Mouse (Mus musculus) liver, embryonic 12.5 days (tissue): ENCODE data around the gene Paqr3. TPM values are rescaled to one million over a fixed set of nuclear protein-coding genes. Genes with fewer than 3 reads are reported as not detected.

ENCODE experiments used
- ATAC-seq: fragments of 200-750 bp; cut with Nextera tagmentation; 2 replicates; pipeline ENCODE4 v1.8.0; 2017; ENCODE audit warnings: moderate number of reproducible peaks, mild to moderate bottlenecking, moderate library complexity
- H3K27ac ChIP-seq: fragments of 300-500 bp; sonication (generic); 2 replicates; pipeline ENCODE4 v1.5.1; 2016; ENCODE audit warnings: mild to moderate bottlenecking
- H3K27me3 ChIP-seq: fragments of 300-500 bp; sonication (generic); replicated peaks from 2 replicates; pipeline ENCODE4 v1.6.1; 2016; ENCODE audit warnings: mild to moderate bottlenecking, moderate library complexity
- H3K36me3 ChIP-seq: fragments of 300-500 bp; sonication (generic); 2 replicates; pipeline ENCODE4 v1.6.1; 2016; ENCODE audit warnings: mild to moderate bottlenecking, moderate library complexity
- H3K4me1 ChIP-seq: fragments of 300-500 bp; sonication (generic); 2 replicates; pipeline ENCODE4 v1.6.1; 2016
- H3K4me2 ChIP-seq: fragments of 300-500 bp; sonication (generic); 2 replicates; pipeline ENCODE4 v1.6.1; 2016; ENCODE audit warnings: mild to moderate bottlenecking, moderate library complexity
- H3K4me3 ChIP-seq: fragments of 300-500 bp; sonication (generic); 2 replicates; pipeline ENCODE4 v1.5.1; 2016; ENCODE audit warnings: mild to moderate bottlenecking, moderate library complexity
- H3K9ac ChIP-seq: fragments of 300-500 bp; sonication (generic); 2 replicates; pipeline ENCODE4 v1.6.1; 2016; ENCODE audit warnings: mild to moderate bottlenecking, moderate library complexity
- H3K9me3 ChIP-seq: fragments of 300-500 bp; sonication (generic); replicated peaks from 2 replicates; pipeline ENCODE4 v1.6.1; 2016; ENCODE audit warnings: mild to moderate bottlenecking, moderate library complexity
- WGBS: fragments of 180-500 bp; shearing (Covaris S2); methylation state at CpG from one replicate; pipeline ENCODE4 v1.1.7; 2016; ENCODE audit not compliant: insufficient replicate concordance; 5-methylcytosine and 5-hydroxymethylcytosine counted together
- polyA plus RNA-seq: library from polyadenylated mRNA; unstranded; fragments of >200 nt; fragmentation: Nextera tagmentation; extraction: Ambion mirVana; gene quantifications from 2 replicates; pipeline ENCODE4 v1.2.1, GENCODE M21; 2016

The Paqr3 gene
- polyA plus RNA-seq, 1 experiment from 2014 or later, result 1.3 TPM

DNA sequence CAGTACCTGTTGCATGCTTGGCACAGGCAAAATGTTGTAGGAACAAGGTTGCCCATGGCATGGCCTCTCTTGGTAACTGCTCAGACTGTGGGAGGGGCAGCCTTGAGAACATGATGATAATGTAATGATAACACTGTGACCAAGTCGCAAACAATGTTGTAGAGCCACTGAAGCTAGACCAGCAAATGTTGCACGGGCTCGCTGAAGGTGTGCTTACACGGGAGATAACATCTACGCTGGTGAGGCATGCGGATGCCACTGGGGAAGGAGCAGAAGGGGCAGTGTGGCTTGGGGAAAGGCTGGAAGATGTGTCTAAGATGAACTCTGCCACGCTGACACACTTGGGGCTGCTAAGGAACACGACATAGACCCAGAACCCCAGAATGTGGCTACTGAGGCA is 11.4 kb downstream of the Paqr3 start:
- no peaks in the 10 kb centered on the region for H3K9me3 ChIP-seq
- no peak overlapping the region for H3K4me2 ChIP-seq
- no peak overlapping the region for H3K9ac ChIP-seq
- 74% methylated on average over 8 of the region's 8 CpGs for WGBS
- H3K4me3 ChIP-seq, result no peak overlapping the region
- H3K27me3 ChIP-seq, result no peaks in the 10 kb centered on the region
- no peaks in the 10 kb centered on the region for H3K36me3 ChIP-seq
- no peak overlapping the region for H3K27ac ChIP-seq
- no peak for ATAC-seq
- H3K4me1 ChIP-seq, result peaks cover 6% of the 10 kb centered on the region; the same call in 1 of the 2 replicates

GRCm38 (mm10) chr5:97097631-97098041 is 13.8 kb downstream of the Paqr3 start:
- Histone ChIP-seq H3K4me2 (no peak overlapping the region), H3K27me3 (no peaks in the 10 kb centered on the region), H3K4me3 (no peak overlapping the region), H3K4me1 (peaks cover 10% of the 10 kb centered on the region; the same call in 1 of the 2 replicates), H3K9ac (no peak overlapping the region), H3K9me3 (no peaks in the 10 kb centered on the region), H3K27ac (no peak overlapping the region), H3K36me3 (peaks cover 4% of the 10 kb centered on the region)
- ATAC-seq, result no peak
- 75% methylated on average over 9 of the region's 9 CpGs for WGBS

GRCm38 (mm10) chr5:97095335-97095734 is 16.1 kb downstream of the Paqr3 start:
- Histone ChIP-seq H3K27me3 (no peaks in the 10 kb centered on the region), H3K4me1 (peaks cover 10% of the 10 kb centered on the region; the same call in 1 of the 2 replicates), H3K36me3 (peaks cover 18% of the 10 kb centered on the region), H3K9me3 (no peaks in the 10 kb centered on the region), H3K27ac (no peak overlapping the region), H3K4me3 (no peak overlapping the region), H3K4me2 (no peak overlapping the region), H3K9ac (no peak overlapping the region)
- no peak for ATAC-seq
- WGBS, result 35% methylated on average over 9 of the region's 13 CpGs

GRCm38 (mm10) chr5:97092970-97093369 is 18.4 kb downstream of the Paqr3 start:
- Histone ChIP-seq H3K27me3 (no peaks in the 10 kb centered on the region), H3K4me3 (no peak overlapping the region), H3K9me3 (no peaks in the 10 kb centered on the region), H3K27ac (no peak overlapping the region), H3K36me3 (peaks cover 41% of the 10 kb centered on the region), H3K4me1 (peaks cover 10% of the 10 kb centered on the region; the same call in 1 of the 2 replicates), H3K9ac (no peak overlapping the region), H3K4me2 (no peak overlapping the region)
- WGBS, result 84% methylated on average over 8 of the region's 8 CpGs
- ATAC-seq, result no peak

- H3K36me3 ChIP-seq, result peaks cover 68% of the 10 kb centered on the region
- peaks cover 7% of the 10 kb centered on the region; the same call in 1 of the 2 replicates for H3K4me1 ChIP-seq
- no peak overlapping the region for H3K4me3 ChIP-seq
- no peak overlapping the region for H3K9ac ChIP-seq
- H3K27me3 ChIP-seq, result no peaks in the 10 kb centered on the region
- WGBS, result 87% methylated on average over 6 of the region's 6 CpGs
- ATAC-seq, result no peak
- H3K27ac ChIP-seq, result no peak overlapping the region
- H3K4me2 ChIP-seq, result no peak overlapping the region
- H3K9me3 ChIP-seq, result no peaks in the 10 kb centered on the region
Measured at GRCm38 (mm10) chr5:97090034-97090784, 21.2 kb downstream of the Paqr3 start.

DNA sequence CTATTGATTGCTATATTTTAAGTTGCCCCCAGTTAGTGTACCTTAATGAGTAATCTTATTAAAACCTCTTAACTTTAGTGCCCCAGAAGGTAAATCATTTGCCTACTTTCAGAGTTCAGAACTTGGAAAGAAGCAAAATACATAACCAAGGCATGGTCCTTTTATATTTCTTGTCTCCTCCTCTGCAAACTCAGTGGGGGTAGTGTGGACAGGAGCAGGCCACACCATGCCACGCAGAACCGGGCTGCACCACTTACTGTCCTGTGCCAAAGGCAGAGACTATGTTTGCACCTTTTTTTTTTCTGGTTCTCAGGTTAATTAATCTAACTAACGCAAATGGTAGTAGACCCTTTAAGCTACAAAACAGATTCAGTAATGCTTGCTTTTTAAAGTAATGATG is 22.0 kb downstream of the Paqr3 start:
- H3K9ac ChIP-seq, result no peak overlapping the region
- no peak overlapping the region for H3K4me3 ChIP-seq
- peaks cover 76% of the 10 kb centered on the region for H3K36me3 ChIP-seq
- H3K4me1 ChIP-seq, result no peaks in the 10 kb centered on the region
- no peaks in the 10 kb centered on the region for H3K9me3 ChIP-seq
- 97% methylated on average over 3 of the region's 3 CpGs for WGBS
- H3K27me3 ChIP-seq, result no peaks in the 10 kb centered on the region
- ATAC-seq, result no peak
- no peak overlapping the region for H3K27ac ChIP-seq
- H3K4me2 ChIP-seq, result no peak overlapping the region

DNA sequence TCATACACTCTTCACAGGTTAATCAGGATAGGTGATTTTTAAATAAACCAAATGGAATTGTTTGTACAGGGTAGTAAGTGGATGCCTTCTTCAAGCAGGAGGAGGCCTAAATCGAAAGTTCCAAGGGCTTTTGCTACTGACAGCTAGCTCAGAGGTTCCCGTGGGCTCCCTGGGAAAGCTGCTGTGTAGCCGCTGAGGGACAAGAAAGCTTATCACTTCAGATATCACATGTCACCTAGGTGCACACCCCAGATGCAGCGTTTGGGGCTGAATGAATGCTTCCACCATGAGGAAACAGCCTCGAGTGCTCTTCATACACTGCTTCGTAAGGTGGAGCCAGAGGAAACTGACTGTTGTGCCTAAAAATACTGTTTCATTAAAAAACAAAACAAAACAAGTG is 23.2 kb downstream of the Paqr3 start:
- no peaks in the 10 kb centered on the region for H3K4me1 ChIP-seq
- no peak for ATAC-seq
- no peaks in the 10 kb centered on the region for H3K27me3 ChIP-seq
- no peak overlapping the region for H3K4me2 ChIP-seq
- 73% methylated on average over 6 of the region's 6 CpGs for WGBS
- no peak overlapping the region for H3K4me3 ChIP-seq
- no peak overlapping the region for H3K9ac ChIP-seq
- H3K36me3 ChIP-seq, result peaks cover 88% of the 10 kb centered on the region
- no peak overlapping the region for H3K27ac ChIP-seq
- H3K9me3 ChIP-seq, result no peaks in the 10 kb centered on the region

- Histone ChIP-seq H3K4me2 (no peak overlapping the region), H3K9me3 (no peaks in the 10 kb centered on the region), H3K36me3 (peaks cover 90% of the 10 kb centered on the region), H3K27ac (no peak overlapping the region), H3K27me3 (no peaks in the 10 kb centered on the region), H3K4me3 (no peak overlapping the region), H3K4me1 (no peaks in the 10 kb centered on the region), H3K9ac (no peak overlapping the region)
- ATAC-seq, result no peak
- 93% methylated on average over 16 of the region's 16 CpGs for WGBS
Measured at GRCm38 (mm10) chr5:97087746-97088145, 23.6 kb downstream of the Paqr3 start.

- ATAC-seq, result no peak
- WGBS, result 91% methylated on average over 24 of the region's 24 CpGs
Measured at GRCm38 (mm10) chr5:97087030-97087630, 24.3 kb downstream of the Paqr3 start.

DNA sequence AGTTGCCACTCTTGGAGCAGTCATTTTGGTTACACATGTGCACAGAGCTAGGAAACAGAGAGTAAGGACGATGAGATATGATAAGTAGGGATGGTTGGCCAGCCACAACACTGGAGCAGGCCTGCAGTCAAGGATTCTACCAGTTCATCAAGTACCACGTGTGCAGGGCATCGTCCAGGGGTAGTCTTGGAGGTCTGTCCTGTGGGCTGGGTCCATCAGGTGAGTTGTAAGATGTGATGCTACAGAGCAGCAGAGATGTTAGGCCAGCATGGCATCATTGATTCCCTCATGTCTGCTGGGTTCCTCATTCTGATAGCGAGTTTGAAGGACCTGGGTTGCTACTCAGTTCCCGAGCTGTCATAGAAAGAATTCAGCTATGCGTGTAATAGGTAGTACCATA is 26.3 kb downstream of the Paqr3 start:
- 88% methylated on average over 6 of the region's 6 CpGs for WGBS

More at GRCm38 (mm10) chr5:97087030-97087630, 24.3 kb downstream of the Paqr3 start:
- Histone ChIP-seq H3K27ac (no peak overlapping the region), H3K27me3 (no peaks in the 10 kb centered on the region), H3K4me3 (no peak overlapping the region), H3K9me3 (no peaks in the 10 kb centered on the region), H3K36me3 (peaks cover 90% of the 10 kb centered on the region), H3K4me1 (no peaks in the 10 kb centered on the region), H3K4me2 (no peak overlapping the region), H3K9ac (no peak overlapping the region)

GRCm38 (mm10) chr5:97084541-97084940 is 26.9 kb downstream of the Paqr3 start:
- Histone ChIP-seq H3K27me3 (no peaks in the 10 kb centered on the region), H3K4me3 (no peak overlapping the region), H3K9me3 (no peaks in the 10 kb centered on the region), H3K9ac (no peak overlapping the region), H3K27ac (no peak overlapping the region), H3K4me2 (no peak overlapping the region), H3K36me3 (peaks cover 97% of the 10 kb centered on the region), H3K4me1 (no peaks in the 10 kb centered on the region)
- WGBS, result 91% methylated on average over 4 of the region's 4 CpGs
- ATAC-seq, result no peak

More for the DNA sequence above, 26.3 kb downstream of the Paqr3 start:
- no peak overlapping the region for H3K4me2 ChIP-seq
- no peaks in the 10 kb centered on the region for H3K4me1 ChIP-seq
- H3K27ac ChIP-seq, result no peak overlapping the region
- no peaks in the 10 kb centered on the region for H3K27me3 ChIP-seq
- H3K9ac ChIP-seq, result no peak overlapping the region
- no peak overlapping the region for H3K4me3 ChIP-seq
- peaks cover 98% of the 10 kb centered on the region for H3K36me3 ChIP-seq
- no peaks in the 10 kb centered on the region for H3K9me3 ChIP-seq
- no peak for ATAC-seq

- Histone ChIP-seq H3K4me2 (no peak overlapping the region), H3K27me3 (no peaks in the 10 kb centered on the region), H3K9me3 (no peaks in the 10 kb centered on the region), H3K27ac (no peak overlapping the region), H3K4me3 (no peak overlapping the region), H3K36me3 (peaks cover 97% of the 10 kb centered on the region), H3K4me1 (no peaks in the 10 kb centered on the region; the same call in 1 of the 2 replicates), H3K9ac (no peak overlapping the region)
- 84% methylated on average over 6 of the region's 6 CpGs for WGBS
- no peak for ATAC-seq
Measured at GRCm38 (mm10) chr5:97083701-97084100, 27.7 kb downstream of the Paqr3 start.
